Mouse (Mus musculus): ENCODE results near the gene Dis3l2. TPM values are rescaled to one million over a fixed set of nuclear protein-coding genes. Genes with fewer than 3 reads are reported as not detected.

Gene Dis3l2
- polyA plus RNA-seq, 1 experiment from 2014 or later: 35.9 TPM

DNA sequence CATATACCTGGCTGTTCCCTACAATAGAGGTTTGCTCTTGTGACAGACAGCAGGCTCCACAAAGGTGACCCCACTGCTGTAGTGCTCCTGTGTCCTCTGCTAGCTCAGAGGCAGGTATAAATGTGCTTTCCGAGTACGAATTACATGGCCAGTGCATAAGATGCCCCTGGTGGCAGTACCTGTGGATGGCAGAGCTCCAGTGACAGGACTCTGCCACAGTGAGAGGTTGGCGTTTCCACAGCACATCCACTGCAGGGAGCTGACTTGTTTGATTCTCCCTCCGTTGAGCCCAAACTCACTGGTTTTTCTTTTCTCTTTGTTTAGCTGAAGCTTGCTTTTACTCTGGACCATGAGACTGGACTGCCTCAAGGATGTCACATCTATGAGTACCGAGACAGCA is 317.1 kb downstream of the Dis3l2 start:
- ATAC-seq (ENCODE audit: low FRiP score) (no peak), DNase-seq (ENCODE audit: low spot score) (no peak)
- 90% methylated on average over 5 of the region's 5 CpGs for WGBS
- Histone ChIP-seq H3K27ac (ENCODE audit: low read depth, low read length) (no peak overlapping the region), H3K36me3 (ENCODE audit: control insufficient read depth, insufficient read depth, low read length) (no peaks in the 10 kb centered on the region), H3K4me3 (ENCODE audit: low read depth, low read length) (no peak overlapping the region), H3K9me3 (ENCODE audit: control insufficient read depth, low read length) (no peaks in the 10 kb centered on the region), H3K9ac (ENCODE audit: low read depth, low read length) (no peak overlapping the region), H3K27me3 (ENCODE audit: control insufficient read depth, insufficient read depth, low read length) (no peaks in the 10 kb centered on the region), H3K4me2 (replicated peaks; ENCODE audit: low read depth, low read length) (no peak overlapping the region), H3K4me1 (replicated peaks; ENCODE audit: control insufficient read depth, insufficient read depth, low read length) (no peaks in the 10 kb centered on the region)

DNA sequence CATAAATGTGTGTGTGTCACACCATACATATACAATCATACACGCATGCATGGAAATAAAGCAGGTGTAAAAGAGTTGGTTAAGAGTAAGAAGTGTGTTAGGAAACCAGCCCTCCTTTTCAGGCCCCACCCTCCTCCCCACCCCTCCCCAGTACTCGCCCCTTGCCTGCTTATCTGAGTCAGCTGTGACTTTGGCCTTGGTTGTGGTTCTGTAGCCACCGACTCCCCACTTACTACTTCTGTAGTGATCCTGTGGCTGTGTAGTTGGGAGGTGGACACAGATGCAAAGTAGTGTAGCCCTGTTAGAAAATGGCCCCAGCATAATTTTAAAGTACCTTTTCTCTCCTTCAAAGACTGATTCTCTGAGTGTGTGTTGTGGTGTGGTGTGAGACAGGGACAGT is 318.0 kb downstream of the Dis3l2 start:
- H3K4me2 ChIP-seq (replicated peaks; ENCODE audit: low read depth, low read length): no peak overlapping the region
- no peaks in the 10 kb centered on the region for H3K9me3 ChIP-seq (ENCODE audit: control insufficient read depth, low read length)
- no peaks in the 10 kb centered on the region for H3K27me3 ChIP-seq (ENCODE audit: control insufficient read depth, insufficient read depth, low read length)
- H3K4me3 ChIP-seq (ENCODE audit: low read depth, low read length): no peak overlapping the region
- H3K4me1 ChIP-seq (replicated peaks; ENCODE audit: control insufficient read depth, insufficient read depth, low read length): no peaks in the 10 kb centered on the region
- H3K36me3 ChIP-seq (ENCODE audit: control insufficient read depth, insufficient read depth, low read length): no peaks in the 10 kb centered on the region
- H3K9ac ChIP-seq (ENCODE audit: low read depth, low read length): no peak overlapping the region
- no peak overlapping the region for H3K27ac ChIP-seq (ENCODE audit: low read depth, low read length)
- DNase-seq (ENCODE audit: low spot score) (no peak), ATAC-seq (ENCODE audit: low FRiP score) (no peak)
- WGBS: 93% methylated on average over 3 of the region's 3 CpGs

DNA sequence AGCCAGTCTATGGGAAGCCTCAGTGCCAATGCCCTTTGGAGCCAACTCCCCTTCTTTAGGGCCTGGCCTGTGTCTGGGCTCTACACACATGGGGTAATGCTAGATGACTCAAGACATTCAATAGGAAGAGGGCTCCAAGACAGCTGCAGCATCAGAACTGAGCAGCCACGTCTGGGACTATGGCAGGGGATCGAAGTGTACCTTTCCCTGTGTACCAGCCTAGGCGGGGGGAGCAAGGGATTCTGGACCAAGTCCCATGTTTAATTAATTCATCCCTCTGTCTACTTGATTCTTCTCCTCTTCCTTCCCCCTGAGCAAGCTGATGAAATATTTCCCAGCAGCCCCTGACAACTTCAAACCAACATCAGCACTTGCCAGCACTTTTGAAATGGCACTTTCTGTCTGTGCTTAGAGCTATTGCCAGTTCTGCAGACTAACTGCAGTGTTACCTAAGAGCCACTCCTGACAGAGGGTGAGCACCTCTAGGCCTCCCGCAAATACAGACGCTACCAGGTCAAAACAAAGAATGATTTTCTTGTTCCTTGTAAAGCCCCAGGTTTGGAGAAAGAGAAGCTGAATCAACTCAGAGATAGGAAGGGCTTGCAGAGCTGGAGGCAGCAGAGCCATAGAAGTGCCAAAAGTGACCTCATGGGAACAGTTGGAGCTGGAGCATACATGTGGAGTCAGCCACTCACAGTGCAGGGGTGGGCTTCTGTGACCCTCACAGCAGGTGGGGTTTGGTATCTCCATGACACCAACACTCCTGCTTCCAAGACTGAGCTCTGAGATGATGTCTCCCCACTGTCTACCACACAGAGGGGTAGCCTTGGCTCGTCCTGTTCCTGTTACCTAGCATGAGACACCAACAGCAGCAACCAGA is 319.9 kb downstream of the Dis3l2 start:
- H3K9me3 ChIP-seq (ENCODE audit: control insufficient read depth, low read length): no peaks in the 10 kb centered on the region
- no peak overlapping the region for H3K9ac ChIP-seq (ENCODE audit: low read depth, low read length)
- H3K27me3 ChIP-seq (ENCODE audit: control insufficient read depth, insufficient read depth, low read length): no peaks in the 10 kb centered on the region
- ATAC-seq (ENCODE audit: low FRiP score) (no peak), DNase-seq (ENCODE audit: low spot score) (no peak)
- H3K27ac ChIP-seq (ENCODE audit: low read depth, low read length): no peak overlapping the region
- H3K4me2 ChIP-seq (replicated peaks; ENCODE audit: low read depth, low read length): no peak overlapping the region
- H3K36me3 ChIP-seq (ENCODE audit: control insufficient read depth, insufficient read depth, low read length): no peaks in the 10 kb centered on the region
- no peak overlapping the region for H3K4me3 ChIP-seq (ENCODE audit: low read depth, low read length)
- no peaks in the 10 kb centered on the region for H3K4me1 ChIP-seq (replicated peaks; ENCODE audit: control insufficient read depth, insufficient read depth, low read length)
- WGBS: 85% methylated on average over 6 of the region's 6 CpGs

DNA sequence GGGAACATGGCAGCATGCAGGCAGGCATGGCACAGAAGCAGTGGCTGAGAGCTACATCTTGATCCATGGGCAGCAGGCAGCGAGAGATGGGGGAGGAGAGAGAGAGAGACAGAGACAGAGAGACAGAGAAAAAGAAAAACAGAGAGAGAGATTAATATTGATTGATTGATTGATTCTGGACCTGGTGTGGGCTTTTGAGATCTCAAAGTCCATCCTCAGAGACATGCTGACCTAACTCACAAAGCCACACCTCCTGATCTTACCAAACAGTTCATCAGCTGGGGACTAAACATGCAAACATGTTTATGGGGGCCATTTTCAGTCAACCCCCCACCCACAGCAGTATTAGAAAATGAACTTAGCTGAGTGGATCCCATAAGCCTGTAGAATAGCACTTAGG is 321.4 kb downstream of the Dis3l2 start:
- H3K9me3 ChIP-seq (ENCODE audit: control insufficient read depth, low read length): no peaks in the 10 kb centered on the region
- H3K9ac ChIP-seq (ENCODE audit: low read depth, low read length): no peak overlapping the region
- 73% methylated on average over 1 of the region's 1 CpGs for WGBS
- no peak overlapping the region for H3K4me3 ChIP-seq (ENCODE audit: low read depth, low read length)
- DNase-seq (ENCODE audit: low spot score) (no peak), ATAC-seq (ENCODE audit: low FRiP score) (no peak)
- H3K27me3 ChIP-seq (ENCODE audit: control insufficient read depth, insufficient read depth, low read length): no peaks in the 10 kb centered on the region
- no peak overlapping the region for H3K27ac ChIP-seq (ENCODE audit: low read depth, low read length)
- H3K4me2 ChIP-seq (replicated peaks; ENCODE audit: low read depth, low read length): no peak overlapping the region
- no peaks in the 10 kb centered on the region for H3K36me3 ChIP-seq (ENCODE audit: control insufficient read depth, insufficient read depth, low read length)
- no peaks in the 10 kb centered on the region for H3K4me1 ChIP-seq (replicated peaks; ENCODE audit: control insufficient read depth, insufficient read depth, low read length)

DNA sequence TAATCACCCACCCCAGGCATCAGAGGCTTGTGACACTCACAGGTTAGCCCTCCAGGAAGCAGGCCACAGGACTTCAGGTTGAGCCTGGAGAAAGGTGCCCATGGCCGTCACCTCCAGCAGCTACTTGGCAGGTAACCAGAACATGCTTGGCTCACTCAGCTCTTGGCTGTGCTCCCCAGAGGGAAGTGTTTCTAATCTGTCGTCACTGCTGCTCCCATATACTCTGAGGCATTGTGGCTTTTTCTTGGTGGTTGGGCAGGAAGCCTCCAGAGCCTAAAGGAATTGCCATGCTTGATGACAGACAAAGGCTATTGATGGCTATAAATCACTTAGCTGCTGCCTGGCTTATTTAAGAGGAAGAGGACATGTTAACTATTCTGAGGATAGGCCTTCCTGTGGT is 325.2 kb downstream of the Dis3l2 start:
- Histone ChIP-seq H3K4me1 (replicated peaks; ENCODE audit: control insufficient read depth, insufficient read depth, low read length) (no peaks in the 10 kb centered on the region), H3K9me3 (ENCODE audit: control insufficient read depth, low read length) (no peaks in the 10 kb centered on the region), H3K4me3 (ENCODE audit: low read depth, low read length) (no peak overlapping the region), H3K9ac (ENCODE audit: low read depth, low read length) (no peak overlapping the region), H3K27ac (ENCODE audit: low read depth, low read length) (no peak overlapping the region), H3K27me3 (ENCODE audit: control insufficient read depth, insufficient read depth, low read length) (no peaks in the 10 kb centered on the region), H3K4me2 (replicated peaks; ENCODE audit: low read depth, low read length) (no peak overlapping the region), H3K36me3 (ENCODE audit: control insufficient read depth, insufficient read depth, low read length) (no peaks in the 10 kb centered on the region)
- ATAC-seq (ENCODE audit: low FRiP score) (no peak), DNase-seq (ENCODE audit: low spot score) (no peak)
- WGBS: 72% methylated on average over 2 of the region's 2 CpGs

DNA sequence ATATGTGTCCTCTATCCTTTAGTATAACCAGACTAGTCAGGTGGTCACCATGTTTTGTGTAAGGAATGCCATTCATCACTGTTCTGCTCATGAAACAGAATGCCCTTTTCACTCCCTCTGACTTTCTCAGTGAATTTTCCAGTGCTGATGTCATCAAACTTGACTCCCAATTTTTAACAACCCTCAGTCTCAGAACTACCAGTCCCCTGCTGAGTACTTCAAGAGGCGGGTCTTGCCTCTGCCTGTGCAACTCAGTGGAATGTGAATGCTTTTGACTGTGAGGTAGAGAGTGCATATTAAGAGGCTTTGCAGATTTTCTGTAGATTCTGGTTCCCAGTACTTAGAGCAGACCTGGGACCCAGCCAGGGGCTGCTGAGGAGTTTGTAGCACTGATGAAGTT is 327.0 kb downstream of the Dis3l2 start:
- H3K27ac ChIP-seq (ENCODE audit: low read depth, low read length): no peak overlapping the region
- H3K9me3 ChIP-seq (ENCODE audit: control insufficient read depth, low read length): no peaks in the 10 kb centered on the region
- 39% methylated on average over 1 of the region's 1 CpGs for WGBS
- H3K9ac ChIP-seq (ENCODE audit: low read depth, low read length): no peak overlapping the region
- no peak overlapping the region for H3K4me2 ChIP-seq (replicated peaks; ENCODE audit: low read depth, low read length)
- H3K4me1 ChIP-seq (replicated peaks; ENCODE audit: control insufficient read depth, insufficient read depth, low read length): peaks cover 2% of the 10 kb centered on the region
- H3K27me3 ChIP-seq (ENCODE audit: control insufficient read depth, insufficient read depth, low read length): no peaks in the 10 kb centered on the region
- ATAC-seq (ENCODE audit: low FRiP score): no peak
- no peaks in the 10 kb centered on the region for H3K36me3 ChIP-seq (ENCODE audit: control insufficient read depth, insufficient read depth, low read length)
- DNase-seq (ENCODE audit: low spot score): no peak
- H3K4me3 ChIP-seq (ENCODE audit: low read depth, low read length): no peak overlapping the region

DNA sequence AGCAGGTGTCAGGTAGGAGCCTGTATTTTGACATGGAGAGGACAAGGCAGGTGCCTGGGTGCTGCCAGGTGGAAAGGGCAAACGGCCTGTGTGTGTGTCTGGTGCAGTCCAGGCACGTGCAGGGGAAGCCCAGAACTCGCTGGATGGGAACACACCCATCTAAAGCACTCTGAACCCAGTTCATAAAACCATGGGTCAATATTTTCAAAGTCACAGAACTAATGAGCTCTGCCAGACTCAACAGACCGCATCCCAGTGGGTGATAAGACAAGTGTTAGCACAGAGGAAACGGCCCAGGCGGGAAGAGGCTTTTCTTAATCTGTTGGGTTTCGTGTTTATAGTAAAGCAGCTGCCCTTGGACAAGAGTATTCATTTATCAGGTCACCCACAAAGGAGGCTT is 328.9 kb downstream of the Dis3l2 start:
- Histone ChIP-seq H3K27ac (ENCODE audit: low read depth, low read length) (no peak overlapping the region), H3K4me3 (ENCODE audit: low read depth, low read length) (no peak overlapping the region), H3K4me1 (replicated peaks; ENCODE audit: control insufficient read depth, insufficient read depth, low read length) (peaks cover 8% of the 10 kb centered on the region), H3K36me3 (ENCODE audit: control insufficient read depth, insufficient read depth, low read length) (no peaks in the 10 kb centered on the region), H3K9ac (ENCODE audit: low read depth, low read length) (no peak overlapping the region), H3K27me3 (ENCODE audit: control insufficient read depth, insufficient read depth, low read length) (no peaks in the 10 kb centered on the region), H3K4me2 (replicated peaks; ENCODE audit: low read depth, low read length) (no peak overlapping the region), H3K9me3 (ENCODE audit: control insufficient read depth, low read length) (no peaks in the 10 kb centered on the region)
- ATAC-seq (ENCODE audit: low FRiP score) (no peak), DNase-seq (ENCODE audit: low spot score) (no peak)
- WGBS: 82% methylated on average over 7 of the region's 7 CpGs

DNA sequence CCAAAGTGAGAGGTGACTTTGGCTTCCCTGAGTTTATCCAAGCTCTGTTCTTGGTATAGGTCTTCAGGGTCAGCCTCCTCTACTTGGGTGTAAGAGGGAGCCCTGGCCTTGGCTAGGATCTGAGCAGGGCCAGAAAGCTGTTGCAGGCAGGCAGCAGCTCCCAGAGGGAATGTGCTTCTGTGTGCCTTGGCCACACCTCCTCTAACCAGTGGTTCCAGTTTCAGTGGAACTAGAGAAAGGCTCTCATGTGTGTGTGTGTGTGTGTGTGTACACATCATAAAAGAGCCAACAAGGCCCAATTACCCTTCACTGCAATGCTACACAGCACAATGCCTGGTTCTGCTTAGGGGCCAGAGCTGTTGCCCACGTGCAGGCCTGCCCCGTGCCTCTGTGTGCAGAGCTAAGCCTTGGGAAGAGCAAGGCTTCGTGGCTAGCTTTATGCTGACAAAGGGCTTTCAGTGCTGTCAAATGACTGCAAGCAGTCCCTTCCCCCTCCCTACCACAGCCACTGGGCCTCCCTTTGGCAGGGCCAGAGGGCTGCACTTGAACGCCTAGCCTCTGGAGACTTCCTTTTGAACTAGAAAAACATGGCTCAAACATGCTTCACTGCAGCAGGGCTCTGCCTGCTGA is 332.0 kb downstream of the Dis3l2 start:
- H3K9ac ChIP-seq (ENCODE audit: low read depth, low read length): no peak overlapping the region
- DNase-seq (ENCODE audit: low spot score): peak; percentile 66
- no peaks in the 10 kb centered on the region for H3K27me3 ChIP-seq (ENCODE audit: control insufficient read depth, insufficient read depth, low read length)
- H3K4me3 ChIP-seq (ENCODE audit: low read depth, low read length): no peak overlapping the region
- peak overlapping the region; percentile 72 for H3K27ac ChIP-seq (ENCODE audit: low read depth, low read length)
- WGBS: 6% methylated on average over 4 of the region's 4 CpGs
- peak; percentile 89 for ATAC-seq (ENCODE audit: low FRiP score)
- H3K9me3 ChIP-seq (ENCODE audit: control insufficient read depth, low read length): no peaks in the 10 kb centered on the region
- no peaks in the 10 kb centered on the region for H3K36me3 ChIP-seq (ENCODE audit: control insufficient read depth, insufficient read depth, low read length)
- no peak overlapping the region for H3K4me2 ChIP-seq (replicated peaks; ENCODE audit: low read depth, low read length)
- H3K4me1 ChIP-seq (replicated peaks; ENCODE audit: control insufficient read depth, insufficient read depth, low read length): peaks cover 8% of the 10 kb centered on the region

DNA sequence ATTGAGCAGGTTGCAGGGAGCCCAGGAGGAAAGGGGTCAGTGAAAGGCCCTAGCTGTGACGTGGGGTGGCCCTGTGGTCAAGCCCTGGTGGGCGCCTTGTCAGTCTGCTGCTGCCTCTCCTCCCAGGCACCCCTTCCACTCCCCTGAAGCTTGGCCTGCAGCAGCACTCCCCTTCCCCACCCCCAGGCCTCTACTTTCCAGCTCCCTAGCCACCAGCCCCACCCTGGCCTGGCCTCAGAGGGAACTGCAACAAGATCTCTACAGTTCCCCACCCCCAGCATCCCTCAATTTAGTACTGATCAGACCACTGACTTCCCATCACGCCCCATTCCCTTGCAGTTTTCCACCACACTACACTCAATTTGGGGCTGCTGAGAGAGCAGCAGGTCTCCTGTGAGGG is 332.7 kb downstream of the Dis3l2 start:
- Histone ChIP-seq H3K4me1 (replicated peaks; ENCODE audit: control insufficient read depth, insufficient read depth, low read length) (peaks cover 8% of the 10 kb centered on the region), H3K9ac (ENCODE audit: low read depth, low read length) (no peak overlapping the region), H3K4me2 (replicated peaks; ENCODE audit: low read depth, low read length) (no peak overlapping the region), H3K27ac (ENCODE audit: low read depth, low read length) (peak overlapping the region; percentile 72), H3K27me3 (ENCODE audit: control insufficient read depth, insufficient read depth, low read length) (no peaks in the 10 kb centered on the region), H3K9me3 (ENCODE audit: control insufficient read depth, low read length) (no peaks in the 10 kb centered on the region), H3K36me3 (ENCODE audit: control insufficient read depth, insufficient read depth, low read length) (no peaks in the 10 kb centered on the region), H3K4me3 (ENCODE audit: low read depth, low read length) (no peak overlapping the region)
- ATAC-seq (ENCODE audit: low FRiP score): peak; percentile 8; the same call in 1 of the 2 replicates
- DNase-seq (ENCODE audit: low spot score): peak; percentile 19
- WGBS: 53% methylated on average over 3 of the region's 3 CpGs
